Mouse (Mus musculus) adrenal gland, postnatal 14 days (tissue): ENCODE data around the gene Blm. TPM values are rescaled to one million over a fixed set of nuclear protein-coding genes. Genes with fewer than 3 reads are reported as not detected.
A peak's percentile ranks its signal among the peaks of the same experiment; 100 is the strongest.
"Not testable (repeated sequence)": the region's sequence is repeated elsewhere in the genome, so short reads cannot be mapped to it uniquely, and the experiment has no call there.

Experiments
- DNase-seq: peaks from one replicate; pipeline ENCODE4 v3.0.0; 2021; ENCODE audit warnings: mixed read lengths
- total RNA-seq: library from RNA; stranded (reverse); gene quantifications from 2 replicates; pipeline ENCODE4 v1.2.3, GENCODE M21; 2021

Blm gene
- total RNA-seq, 1 experiment from 2014 or later = 6.0 TPM

DNA sequence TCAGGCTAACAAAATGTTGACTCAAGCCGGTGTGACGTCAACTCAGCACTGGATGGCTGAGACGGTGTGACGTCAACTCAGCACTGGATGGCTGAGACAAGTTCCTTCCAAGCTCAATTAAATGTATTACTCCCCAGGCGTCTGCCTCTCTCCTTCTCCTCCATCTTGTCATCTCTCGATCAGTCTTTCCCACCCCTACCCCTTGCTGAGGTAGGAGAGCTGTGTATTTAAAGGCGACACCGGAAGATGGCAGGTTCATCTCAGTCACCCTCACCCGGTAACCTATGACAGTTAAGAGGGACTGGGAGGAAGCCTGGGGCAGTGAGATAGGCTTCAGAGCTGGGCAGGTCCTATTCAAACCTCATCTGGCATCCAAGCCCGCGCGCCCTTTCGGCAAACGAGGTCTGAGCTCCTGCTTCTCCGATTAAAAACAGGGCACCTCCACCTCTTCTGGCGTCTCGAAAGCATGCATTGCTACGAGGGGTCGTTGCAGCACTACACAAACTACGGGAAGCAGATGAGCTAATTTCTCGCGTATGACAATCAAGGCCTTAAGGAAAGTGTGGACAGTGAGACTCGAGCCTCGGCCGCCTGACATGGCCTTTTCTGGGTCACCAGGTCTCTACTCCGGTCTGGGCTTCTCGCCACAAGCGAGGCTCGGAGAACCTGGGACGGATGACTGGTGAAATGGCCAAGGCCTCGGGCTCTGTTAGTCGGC lies 469 bp downstream of the Blm start:
- peak; percentile 37 for DNase-seq

DNA sequence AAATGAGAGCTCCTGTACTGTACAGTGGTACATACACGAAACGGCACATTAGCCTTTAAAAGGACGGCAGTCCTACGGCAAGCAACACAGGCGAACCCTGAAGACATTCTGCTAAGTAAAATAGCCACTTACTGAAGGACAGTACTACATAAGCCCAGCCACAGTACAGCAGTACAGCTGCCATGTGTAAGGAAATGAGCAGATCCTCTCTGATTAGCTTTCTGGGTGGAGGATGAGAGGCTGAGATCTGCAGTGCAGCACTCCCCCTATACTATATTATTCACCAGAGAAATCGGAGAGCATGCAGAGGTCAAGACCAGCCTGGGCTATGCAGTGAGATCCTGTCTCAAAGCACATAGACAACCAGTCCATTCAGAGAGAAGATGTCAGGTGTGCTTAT lies 3.8 kb downstream of the Blm start:
- DNase-seq = no peak

DNA sequence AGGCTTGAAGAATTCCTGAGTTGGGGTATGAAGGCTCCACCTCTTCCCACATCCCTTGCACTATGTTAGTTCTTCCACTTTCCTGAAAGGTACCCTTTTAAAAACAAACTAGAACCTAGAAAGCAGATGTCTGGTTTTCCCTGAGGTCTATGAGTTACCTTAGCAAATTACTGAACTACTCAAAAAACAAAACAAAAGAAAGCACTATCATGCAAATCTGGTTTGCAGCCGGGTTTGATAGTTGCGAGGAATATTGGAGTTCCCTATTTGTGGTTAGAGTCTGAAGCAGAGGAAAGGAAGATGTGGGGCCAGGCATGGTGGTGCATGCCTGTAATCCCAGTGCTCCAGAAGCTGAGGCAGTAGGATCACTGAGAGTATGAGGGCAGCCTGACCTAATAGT lies 4.3 kb downstream of the Blm start:
- DNase-seq = no peak

- DNase-seq = no peak
Observed at GRCm38 (mm10) chr7:80526698-80527097, 8.2 kb downstream of the Blm start.

DNA sequence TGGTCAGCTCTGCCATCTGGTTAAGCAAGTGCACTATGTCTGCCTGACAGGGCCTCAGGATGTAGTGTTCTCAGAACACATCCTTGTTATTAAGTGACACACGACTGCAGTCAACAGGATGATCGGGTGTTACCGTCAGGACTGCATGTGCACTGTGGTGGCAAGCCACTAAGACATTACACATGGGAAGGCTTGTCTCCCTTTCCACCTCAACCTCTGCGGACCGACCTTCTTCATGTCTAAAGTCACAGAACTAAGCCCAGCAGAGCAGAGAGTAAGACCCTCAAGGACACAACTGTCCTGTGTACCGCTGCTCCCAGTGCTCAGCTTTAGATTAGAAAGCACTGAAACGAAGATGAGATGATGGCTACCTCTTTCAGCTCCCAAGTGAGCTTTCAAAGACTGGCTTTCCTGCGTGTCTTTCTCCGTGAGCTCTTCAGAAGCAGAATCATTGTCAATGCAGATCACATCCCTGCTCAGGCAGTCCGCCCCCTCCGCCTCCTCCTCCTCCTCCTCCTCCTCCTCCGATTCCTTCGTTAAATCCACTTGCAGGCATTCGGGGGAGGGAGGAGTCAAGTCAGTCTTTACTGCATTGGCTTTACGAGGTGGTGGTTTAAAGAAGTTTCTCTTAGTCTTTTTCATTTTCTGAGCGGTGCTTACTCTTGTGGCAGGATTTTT lies 22.4 kb downstream of the Blm start:
- DNase-seq = no peak

- DNase-seq = not testable (repeated sequence)
Observed at GRCm38 (mm10) chr7:80507697-80508096, 27.2 kb downstream of the Blm start.

DNA sequence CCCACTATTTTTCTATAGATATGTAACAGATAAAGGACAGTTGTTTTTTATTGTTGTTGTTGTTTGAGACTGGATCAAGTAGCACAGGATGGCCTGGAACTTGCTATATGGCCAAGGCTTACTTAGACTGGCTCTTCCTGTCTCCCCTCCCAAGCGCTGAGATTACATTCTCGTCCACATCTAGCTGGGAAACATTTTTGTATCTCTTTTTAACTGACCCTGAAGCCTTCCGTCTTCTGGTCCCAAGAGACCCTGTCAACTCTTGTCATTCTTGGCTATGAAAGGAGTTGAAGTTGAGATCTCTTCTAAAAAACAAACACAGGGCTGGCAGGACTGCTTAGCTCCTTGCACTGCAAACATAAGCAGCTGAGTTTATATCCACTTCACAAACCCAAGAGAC lies 28.9 kb downstream of the Blm start:
- no peak for DNase-seq

GRCm38 (mm10) chr7:80504920-80505319 lies 30.0 kb downstream of the Blm start:
- DNase-seq = no peak

GRCm38 (mm10) chr7:80501006-80501405 lies 33.9 kb downstream of the Blm start:
- DNase-seq = no peak

GRCm38 (mm10) chr7:80500099-80500498 lies 34.8 kb downstream of the Blm start:
- DNase-seq = no peak

DNA sequence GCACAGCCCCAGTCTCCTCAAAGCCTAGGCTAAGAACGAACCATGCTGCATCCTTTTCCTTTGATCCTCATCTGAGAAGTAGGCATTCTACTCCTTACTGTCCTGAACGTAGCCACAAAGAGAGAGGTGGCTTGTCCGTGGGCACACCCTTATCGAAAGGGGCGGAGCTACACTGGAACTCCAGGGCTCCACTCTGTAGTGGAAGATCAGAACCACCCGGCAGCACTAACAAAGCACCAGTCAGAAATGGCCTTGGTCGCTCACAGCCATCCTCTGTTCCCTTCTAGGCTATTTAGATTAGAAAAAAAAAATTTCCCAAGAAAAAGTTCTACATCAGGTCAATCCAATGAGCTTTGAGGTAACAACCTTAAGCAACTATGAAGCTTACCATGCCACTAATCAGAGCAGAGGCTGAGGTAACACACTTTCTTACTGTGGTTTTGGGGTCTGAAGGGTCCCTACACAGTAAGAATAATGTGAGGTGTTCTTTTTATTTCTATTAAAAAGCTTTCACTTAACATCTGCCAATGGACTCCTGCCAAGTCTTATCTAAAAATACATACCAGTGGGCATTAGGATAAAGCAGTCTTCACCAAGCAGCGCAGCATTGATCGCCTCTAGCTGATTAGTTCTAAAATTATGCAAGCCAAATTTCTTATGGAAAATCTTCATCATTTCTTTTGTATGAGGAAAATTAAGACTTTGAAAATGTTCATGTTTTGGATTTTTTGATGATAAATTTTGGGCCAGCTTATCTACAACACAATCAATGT lies 35.5 kb downstream of the Blm start:
- peak; percentile 42 for DNase-seq

GRCm38 (mm10) chr7:80496656-80497055 lies 38.3 kb downstream of the Blm start:
- no peak for DNase-seq

GRCm38 (mm10) chr7:80495210-80495609 lies 39.7 kb downstream of the Blm start:
- peak; percentile 8 for DNase-seq

DNA sequence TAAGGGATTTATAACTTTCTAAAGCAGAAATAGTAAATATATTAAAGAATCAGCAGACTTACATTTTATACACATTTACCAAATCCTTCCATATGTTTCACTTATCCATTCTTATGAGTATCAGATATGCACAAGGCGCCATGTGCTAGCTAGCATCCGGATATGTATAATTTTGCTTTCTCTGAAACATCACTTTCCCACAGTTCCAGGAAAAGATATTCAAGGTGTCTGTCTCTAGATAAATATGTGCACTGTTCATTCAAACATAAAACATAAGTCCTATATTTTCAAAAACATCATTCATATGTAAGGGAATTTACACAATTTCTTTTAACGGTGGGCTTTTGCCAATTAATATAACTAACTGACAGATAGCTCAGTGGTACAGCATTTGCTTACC lies 42.9 kb downstream of the Blm start:
- DNase-seq = no peak

- DNase-seq = no peak
Observed at GRCm38 (mm10) chr7:80491086-80491485, 43.8 kb downstream of the Blm start.

DNA sequence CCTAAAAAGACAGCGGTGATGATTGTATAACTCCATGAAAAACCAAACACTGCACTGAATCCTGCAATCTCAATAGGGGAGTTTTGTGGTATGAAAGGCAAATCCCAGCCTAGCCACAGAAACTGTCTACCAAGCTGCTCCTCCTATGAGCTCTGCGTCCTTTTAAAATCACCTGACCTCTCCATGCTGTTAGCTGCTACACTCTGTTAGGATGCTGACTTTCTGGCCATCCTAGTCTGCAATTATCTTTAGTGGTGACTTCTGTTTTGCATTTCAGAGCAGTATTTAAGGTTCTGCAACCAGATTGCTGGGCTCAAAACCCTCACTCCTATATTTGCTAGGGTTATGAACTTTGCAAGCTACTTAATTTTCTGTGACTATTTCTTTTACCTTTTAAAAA lies 44.6 kb downstream of the Blm start:
- no peak for DNase-seq

DNA sequence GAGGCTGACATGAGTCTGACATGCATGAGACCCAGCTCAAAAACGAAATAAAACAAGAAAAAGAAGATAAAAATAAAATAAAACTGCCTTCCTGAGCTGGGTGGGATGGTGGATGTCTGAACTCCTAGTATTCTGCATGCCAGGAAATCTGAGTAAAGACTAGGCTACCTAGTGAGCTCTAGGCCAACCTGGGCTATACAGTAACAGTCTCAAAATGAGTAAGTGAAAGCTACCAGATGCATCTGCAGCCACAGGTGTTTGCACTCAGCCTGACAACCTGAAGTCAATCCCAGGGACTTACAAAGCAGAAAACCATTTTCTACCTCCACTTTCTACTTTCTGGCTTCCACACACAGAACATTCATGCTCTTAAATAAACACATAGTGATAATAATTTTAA lies 45.5 kb downstream of the Blm start:
- no peak for DNase-seq

GRCm38 (mm10) chr7:80487239-80487638 lies 47.7 kb downstream of the Blm start:
- DNase-seq = no peak

DNA sequence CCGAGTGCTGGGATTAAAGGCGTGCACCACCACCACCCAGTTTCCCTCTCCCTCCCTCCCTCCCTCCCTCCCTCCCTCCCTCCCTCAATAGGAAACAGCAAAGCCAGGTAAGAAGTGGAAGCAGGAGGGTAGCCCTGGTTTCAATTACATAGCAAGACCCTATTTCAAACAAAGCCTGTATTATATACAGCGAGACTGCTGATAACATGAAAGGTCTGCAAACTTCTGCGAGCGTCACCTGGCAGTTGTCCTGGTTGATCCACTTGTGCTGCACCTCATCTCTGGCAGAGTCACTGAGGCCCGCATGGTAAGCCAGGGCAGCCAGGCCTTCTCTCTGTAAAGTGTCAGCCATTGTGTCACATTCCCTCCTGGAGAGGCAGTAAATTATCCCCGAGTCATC lies 54.8 kb downstream of the Blm start:
- no peak for DNase-seq

DNA sequence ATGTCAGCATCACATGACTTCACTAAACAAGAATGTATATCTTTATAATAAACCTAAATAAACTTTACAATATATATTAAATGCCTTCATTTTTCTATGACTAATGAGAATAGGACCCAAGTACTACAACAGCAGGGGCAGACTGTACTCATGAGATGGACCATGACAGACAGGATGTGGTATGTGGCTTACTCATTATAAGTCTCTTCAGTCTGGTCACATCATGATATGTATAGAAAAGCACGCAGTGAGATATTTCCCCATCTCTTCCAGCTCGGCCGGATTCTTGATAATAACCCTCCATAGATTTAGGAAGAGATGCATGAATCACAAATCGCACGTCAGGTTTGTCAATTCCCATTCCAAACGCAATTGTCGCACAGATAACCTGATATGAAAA lies 61.1 kb downstream of the Blm start:
- no peak for DNase-seq

GRCm38 (mm10) chr7:80468851-80469250 lies 66.1 kb downstream of the Blm start:
- no peak for DNase-seq

DNA sequence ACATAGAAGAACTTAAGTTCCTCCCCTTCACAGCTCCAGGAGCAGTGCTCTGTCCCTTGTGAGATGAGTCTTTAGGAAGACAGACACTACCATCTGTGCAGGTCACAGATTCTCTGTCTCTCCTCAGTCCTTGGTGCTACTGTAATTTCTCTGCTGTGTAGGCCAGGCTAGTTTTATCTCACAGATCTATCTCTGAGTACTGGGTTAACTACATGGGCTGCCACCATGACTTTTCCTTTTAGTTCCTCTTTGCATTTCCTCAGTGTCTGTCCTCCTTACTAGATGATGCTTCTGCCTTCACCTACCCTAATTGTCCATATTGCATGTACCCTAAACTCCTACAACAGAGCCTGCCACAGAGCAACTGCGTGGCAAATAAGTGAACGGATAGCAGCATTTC lies 67.6 kb downstream of the Blm start:
- no peak for DNase-seq

DNA sequence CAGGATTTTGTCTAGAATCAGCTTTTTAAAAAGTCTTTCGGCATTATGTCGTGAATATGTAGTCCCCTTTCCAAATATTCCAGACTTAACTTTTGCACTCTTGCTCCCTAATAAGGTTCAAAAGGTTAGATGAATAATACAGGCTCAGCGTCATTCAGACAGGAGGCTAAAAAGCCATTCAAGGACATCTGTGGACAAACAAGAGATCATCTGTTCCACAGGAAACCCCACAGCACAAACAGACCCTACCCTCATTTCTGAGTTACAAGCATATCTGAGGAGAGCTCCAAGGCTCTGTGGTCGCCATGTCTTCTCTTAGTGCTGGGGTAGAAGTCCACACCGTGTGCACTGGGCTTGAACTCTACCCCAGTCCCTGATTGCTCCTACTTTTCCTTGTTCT lies 70.1 kb downstream of the Blm start:
- DNase-seq = no peak
